Mouse (Mus musculus) brown adipose tissue, adult 24 weeks (tissue): ENCODE data around the gene Olfr114. TPM values are rescaled to one million over a fixed set of nuclear protein-coding genes. Genes with fewer than 3 reads are reported as not detected.

ENCODE experiments used
- H3K27ac ChIP-seq: fragments of 200-500 bp; replicated peaks from 2 replicates; pipeline ENCODE4 v1.5.1; 2012; ENCODE audit warnings: low read depth, mild to moderate bottlenecking, low read length
- H3K4me1 ChIP-seq: fragments of 200-500 bp; 2 replicates; pipeline ENCODE4 v1.6.1; 2012; ENCODE audit warnings: low read length, mixed read lengths; ENCODE audit not compliant: control insufficient read depth, insufficient read depth, insufficient read length
- H3K4me3 ChIP-seq: fragments of 200-500 bp; 2 replicates; pipeline ENCODE4 v1.5.1; 2012; ENCODE audit warnings: low read depth, mild to moderate bottlenecking, low read length, moderate library complexity; ENCODE audit not compliant: insufficient read depth
- polyA plus RNA-seq: library from polyadenylated mRNA; stranded (reverse); fragments of >200 nt; gene quantifications from 2 replicates; pipeline ENCODE4 v1.2.4, GENCODE M21; 2012; ENCODE audit not compliant: missing spikeins, insufficient read depth, insufficient read length

Gene Olfr114
- polyA plus RNA-seq, result not detected in 2 replicates

GRCm38 (mm10) chr17:37592643-37593042 lies at the start of gene Olfr114:
Gene Olfr114, minus strand, starts transcription at chr17:37592743.
- Histone ChIP-seq H3K4me3 (no peak within 1 kb of the TSS), H3K27ac (no peak within 1 kb of the TSS), H3K4me1 (no peaks in the 10 kb centered on the region)

GRCm38 (mm10) chr17:37627009-37627408 lies 34.5 kb upstream of the Olfr114 start, which contains the start of the genes Olfr115 and Olfr116:
Gene Olfr115, minus strand, starts transcription at chr17:37627109.
Gene Olfr116, minus strand, starts transcription at chr17:37627199.
- H3K4me3 ChIP-seq, result no peak within 1 kb of the TSS
- H3K4me1 ChIP-seq, result no peaks in the 10 kb centered on the region
- no peak within 1 kb of the TSS for H3K27ac ChIP-seq

- Histone ChIP-seq H3K4me1 (no peaks in the 10 kb centered on the region), H3K27ac (no peak within 1 kb of the TSS), H3K4me3 (no peak within 1 kb of the TSS)
Observed at GRCm38 (mm10) chr17:37577563-37577962, 15.0 kb downstream of the Olfr114 start, which contains the start of gene Olfr113. Gene Olfr113, minus strand, starts transcription at chr17:37577663.

- H3K4me1 ChIP-seq, result no peaks in the 10 kb centered on the region
- no peak within 1 kb of the TSS for H3K27ac ChIP-seq
- no peak within 1 kb of the TSS for H3K4me3 ChIP-seq
Observed at GRCm38 (mm10) chr17:37569351-37569750, 23.2 kb downstream of the Olfr114 start, which contains the start of gene Olfr112. Gene Olfr112, minus strand, starts transcription at chr17:37569451.

- H3K4me3 ChIP-seq, result no peak overlapping the region
- H3K4me1 ChIP-seq, result no peaks in the 10 kb centered on the region
Observed at GRCm38 (mm10) chr17:37558913-37559615, 33.5 kb downstream of the Olfr114 start.

GRCm38 (mm10) chr17:37543800-37544435 lies 48.6 kb downstream of the Olfr114 start:
- Histone ChIP-seq H3K27ac (no peak overlapping the region), H3K4me1 (no peaks in the 10 kb centered on the region), H3K4me3 (no peak overlapping the region)

More at GRCm38 (mm10) chr17:37558913-37559615, 33.5 kb downstream of the Olfr114 start:
- H3K27ac ChIP-seq, result no peak overlapping the region

- H3K4me3 ChIP-seq, result no peak overlapping the region
- H3K27ac ChIP-seq, result no peak overlapping the region
- H3K4me1 ChIP-seq, result no peaks in the 10 kb centered on the region
Observed at GRCm38 (mm10) chr17:37541454-37542119, 51.0 kb downstream of the Olfr114 start.

Other genes starting within 250 kb of the Olfr114 start
- gene Olfr104-ps, start 233.2 kb downstream of the Olfr114 start, polyA plus RNA-seq, result not detected in 2 replicates
- gene Olfr105-ps, start 213.7 kb downstream of the Olfr114 start, polyA plus RNA-seq, result not detected in 2 replicates
- gene Olfr106-ps, start 202.3 kb downstream of the Olfr114 start, polyA plus RNA-seq, result not detected in 2 replicates
- not detected in 2 replicates for gene Olfr107, start 193.5 kb downstream of the Olfr114 start, polyA plus RNA-seq
- not detected in 2 replicates for gene Olfr108, start 147.3 kb downstream of the Olfr114 start, polyA plus RNA-seq
- not detected in 2 replicates for gene Olfr109, start 133.8 kb downstream of the Olfr114 start, polyA plus RNA-seq
- gene H2-M2, start 109.2 kb downstream of the Olfr114 start, polyA plus RNA-seq, result not detected in 2 replicates
- not detected in 2 replicates for gene Olfr110, start 100.3 kb downstream of the Olfr114 start, polyA plus RNA-seq
- not detected in 2 replicates for gene Olfr111, start 84.7 kb downstream of the Olfr114 start, polyA plus RNA-seq
- gene Olfr112, start 23.3 kb downstream of the Olfr114 start, polyA plus RNA-seq, result not detected in 2 replicates
- not detected in 2 replicates for gene Olfr113, start 15.1 kb downstream of the Olfr114 start, polyA plus RNA-seq
- gene Olfr115, start 34.4 kb upstream of the Olfr114 start, polyA plus RNA-seq, result not detected in 2 replicates
- not detected in 2 replicates for gene Olfr116, start 34.5 kb upstream of the Olfr114 start, polyA plus RNA-seq
- gene Olfr117, start 71.0 kb upstream of the Olfr114 start, polyA plus RNA-seq, result not detected in 2 replicates
- gene Olfr118, start 74.2 kb upstream of the Olfr114 start, polyA plus RNA-seq, result not detected in 2 replicates
- gene Olfr119, start 103.8 kb upstream of the Olfr114 start, polyA plus RNA-seq, result not detected in 2 replicates
- gene Olfr120, start 129.1 kb upstream of the Olfr114 start, polyA plus RNA-seq, result not detected in 2 replicates
- gene Olfr121, start 156.1 kb upstream of the Olfr114 start, polyA plus RNA-seq, result not detected in 2 replicates
- gene Olfr122, start 175.9 kb upstream of the Olfr114 start, polyA plus RNA-seq, result not detected in 2 replicates
- not detected in 2 replicates for gene Olfr123, start 200.8 kb upstream of the Olfr114 start, polyA plus RNA-seq
- not detected in 2 replicates for gene Olfr124, start 207.1 kb upstream of the Olfr114 start, polyA plus RNA-seq
- gene Olfr125, start 240.2 kb upstream of the Olfr114 start, polyA plus RNA-seq, result not detected in 2 replicates